Mouse (Mus musculus) CH12.LX (cell line): ENCODE results near the gene Hamp2.

ENCODE experiments used
- BHLHE40 ChIP-seq: IDR thresholded peaks from 2 replicates; pipeline ENCODE4 v1.6.1; 2011; ENCODE audit warnings: mild to moderate bottlenecking, low read depth, low read length, improper control_type of control experiment
- CTCF ChIP-seq, 2 experiments: IDR thresholded peaks in 1 of 2; conservative IDR thresholded peaks in 1 of 2; 2 replicates each; pipeline ENCODE4 v1.5.1; 2011 to 2012; ENCODE audit warnings: low read depth in 2 of 2, low read length in 2 of 2, improper control_type of control experiment in 1 of 2, inconsistent platforms in 1 of 2, mild to moderate bottlenecking in 1 of 2, moderate library complexity in 1 of 2
- E2F4 ChIP-seq: IDR thresholded peaks from 2 replicates; pipeline ENCODE4 v1.6.1; 2011; ENCODE audit warnings: low read depth, low read length, improper control_type of control experiment; ENCODE audit not compliant: insufficient replicate concordance
- ELF1 ChIP-seq: IDR thresholded peaks from 2 replicates; pipeline ENCODE4 v1.6.1; 2014; ENCODE audit warnings: low read depth, mild to moderate bottlenecking, inconsistent platforms, low read length, improper control_type of control experiment
- JUN ChIP-seq: IDR thresholded peaks from 2 replicates; pipeline ENCODE4 v1.6.1; 2011; ENCODE audit warnings: low read depth, mild to moderate bottlenecking, low read length, improper control_type of control experiment, moderate library complexity; ENCODE audit not compliant: insufficient read depth
- MAZ ChIP-seq: IDR thresholded peaks from 2 replicates; pipeline ENCODE4 v1.6.1; 2012; ENCODE audit warnings: low read depth, mild to moderate bottlenecking, inconsistent platforms, low read length, improper control_type of control experiment, moderate library complexity
- MYC ChIP-seq: IDR thresholded peaks from 2 replicates; pipeline ENCODE4 v1.6.1; 2011; ENCODE audit warnings: low read depth, mild to moderate bottlenecking, improper control_type of control experiment, low read length
- PAX5 ChIP-seq: IDR thresholded peaks from 2 replicates; pipeline ENCODE4 v1.6.1; 2012; ENCODE audit warnings: low read length, inconsistent platforms, mixed read lengths
- POLR2A ChIP-seq: IDR thresholded peaks from 2 replicates; pipeline ENCODE4 v1.6.1; 2011; ENCODE audit warnings: low read depth, mild to moderate bottlenecking, improper control_type of control experiment, low read length
- POLR2AphosphoS2 ChIP-seq: IDR thresholded peaks from 2 replicates; pipeline ENCODE4 v1.6.1; 2011; ENCODE audit warnings: low read depth, low read length, improper control_type of control experiment
- RAD21 ChIP-seq: IDR thresholded peaks from 2 replicates; pipeline ENCODE4 v1.6.1; 2011; ENCODE audit warnings: low read depth, mild to moderate bottlenecking, low read length, improper control_type of control experiment, moderate library complexity

DNA sequence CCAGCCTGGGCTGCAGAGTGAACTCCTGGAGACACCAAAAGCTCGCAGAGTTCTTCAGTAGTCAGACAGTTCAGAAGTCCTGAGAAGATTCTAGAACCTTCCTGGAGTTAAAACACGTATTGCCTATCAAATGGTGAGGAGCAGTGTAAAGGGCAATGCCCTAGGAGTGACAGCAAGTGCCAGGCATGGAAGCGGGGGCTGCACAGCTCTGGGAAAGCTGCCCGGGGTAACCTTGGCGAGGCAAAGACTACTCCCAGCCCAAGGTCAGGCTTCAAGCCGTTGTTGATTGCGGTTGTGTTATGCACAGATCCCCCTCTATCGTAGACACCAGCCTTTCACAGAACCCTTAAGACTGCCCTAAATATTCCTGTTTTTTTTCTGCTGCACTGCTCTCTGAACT is 44.1 kb upstream of the Hamp2 start:
- TF ChIP-seq CTCF (conservative IDR thresholded peaks at IDR 0.05 in 1 of 2, IDR thresholded peaks at IDR 0.05 in 1 of 2; ENCODE audit: low read depth in 2 of 2, low read length in 2 of 2) (no peak), RAD21 (no peak), POLR2A (no peak), BHLHE40 (no peak), POLR2AphosphoS2 (no peak), E2F4 (no peak), MAZ (no peak), JUN (no peak), ELF1 (no peak), MYC (no peak), PAX5 (no peak)
